Mouse (Mus musculus) neural tube, embryonic 13.5 days (tissue): ENCODE results near the gene Sfmbt1. TPM values are rescaled to one million over a fixed set of nuclear protein-coding genes. Genes with fewer than 3 reads are reported as not detected.

Experiments used
- ATAC-seq: fragments of 200-750 bp; cut with Nextera tagmentation; 2 replicates; pipeline ENCODE4 v1.8.0; 2017; ENCODE audit warnings: low read depth, mild to moderate bottlenecking, moderate TSS enrichment, moderate library complexity
- H3K27ac ChIP-seq: fragments of 300-500 bp; sonication (generic); replicated peaks from 2 replicates; pipeline ENCODE4 v1.5.1; 2015; ENCODE audit warnings: moderate library complexity, mild to moderate bottlenecking, inconsistent platforms
- H3K27me3 ChIP-seq: fragments of 300-500 bp; sonication (generic); 2 replicates; pipeline ENCODE4 v1.6.1; 2015; ENCODE audit warnings: mild to moderate bottlenecking, inconsistent platforms
- H3K36me3 ChIP-seq: fragments of 300-500 bp; sonication (generic); 2 replicates; pipeline ENCODE4 v1.6.1; 2015; ENCODE audit warnings: mild to moderate bottlenecking, inconsistent platforms
- H3K4me1 ChIP-seq: fragments of 300-500 bp; sonication (generic); replicated peaks from 2 replicates; pipeline ENCODE4 v1.6.1; 2015; ENCODE audit warnings: inconsistent platforms
- H3K4me2 ChIP-seq: fragments of 300-500 bp; sonication (generic); 2 replicates; pipeline ENCODE4 v1.6.1; 2015; ENCODE audit warnings: inconsistent platforms, mild to moderate bottlenecking, moderate library complexity
- H3K4me3 ChIP-seq: fragments of 300-500 bp; sonication (generic); 2 replicates; pipeline ENCODE4 v1.5.1; 2015; ENCODE audit warnings: mild to moderate bottlenecking, inconsistent platforms
- H3K9ac ChIP-seq: fragments of 300-500 bp; sonication (generic); 2 replicates; pipeline ENCODE4 v1.6.1; 2015; ENCODE audit warnings: moderate library complexity, mild to moderate bottlenecking, inconsistent platforms
- H3K9me3 ChIP-seq: fragments of 300-500 bp; sonication (generic); 2 replicates; pipeline ENCODE4 v1.6.1; 2016; ENCODE audit warnings: inconsistent platforms
- WGBS: fragments of 180-500 bp; shearing (Covaris S2); methylation state at CpG from one replicate; pipeline ENCODE4 v1.1.7; 2015; 5-methylcytosine and 5-hydroxymethylcytosine counted together
- polyA plus RNA-seq: library from polyadenylated mRNA; unstranded; fragments of >200 nt; fragmentation: Nextera tagmentation; extraction: Ambion mirVana; gene quantifications from 2 replicates; pipeline ENCODE4 v1.2.1, GENCODE M21; 2015

Sfmbt1 gene
- polyA plus RNA-seq, 1 experiment from 2014 or later = 14.7 TPM

GRCm38 (mm10) chr14:30721850-30722249 is 7.2 kb downstream of the Sfmbt1 start:
- Histone ChIP-seq H3K27me3 (no peaks in the 10 kb centered on the region), H3K9me3 (no peaks in the 10 kb centered on the region), H3K27ac (no peak overlapping the region), H3K9ac (no peak overlapping the region), H3K4me1 (peaks cover 16% of the 10 kb centered on the region), H3K36me3 (no peaks in the 10 kb centered on the region), H3K4me2 (no peak overlapping the region), H3K4me3 (no peak overlapping the region)
- 86% methylated on average over 1 of the region's 1 CpGs for WGBS
- no peak for ATAC-seq

GRCm38 (mm10) chr14:30722406-30722805 is 7.8 kb downstream of the Sfmbt1 start:
- 89% methylated on average over 5 of the region's 5 CpGs for WGBS
- no peak overlapping the region for H3K9ac ChIP-seq
- no peak for ATAC-seq

GRCm38 (mm10) chr14:30731896-30732295 is 17.2 kb downstream of the Sfmbt1 start:
- Histone ChIP-seq H3K9me3 (no peaks in the 10 kb centered on the region), H3K36me3 (no peaks in the 10 kb centered on the region), H3K9ac (no peak overlapping the region), H3K27ac (no peak overlapping the region), H3K4me3 (no peak overlapping the region), H3K4me1 (no peaks in the 10 kb centered on the region), H3K4me2 (no peak overlapping the region), H3K27me3 (no peaks in the 10 kb centered on the region)
- ATAC-seq = no peak
- 94% methylated on average over 3 of the region's 3 CpGs for WGBS

More at GRCm38 (mm10) chr14:30722406-30722805, 7.8 kb downstream of the Sfmbt1 start:
- Histone ChIP-seq H3K4me2 (no peak overlapping the region), H3K27ac (no peak overlapping the region), H3K27me3 (no peaks in the 10 kb centered on the region), H3K9me3 (no peaks in the 10 kb centered on the region), H3K4me1 (peaks cover 12% of the 10 kb centered on the region), H3K36me3 (no peaks in the 10 kb centered on the region), H3K4me3 (no peak overlapping the region)

GRCm38 (mm10) chr14:30734665-30735064 is 20.0 kb downstream of the Sfmbt1 start:
- no peaks in the 10 kb centered on the region for H3K36me3 ChIP-seq
- H3K27me3 ChIP-seq = no peaks in the 10 kb centered on the region
- no peak overlapping the region for H3K4me2 ChIP-seq
- no peak overlapping the region for H3K4me3 ChIP-seq
- H3K27ac ChIP-seq = no peak overlapping the region
- no peaks in the 10 kb centered on the region for H3K4me1 ChIP-seq
- no peak overlapping the region for H3K9ac ChIP-seq
- no peak for ATAC-seq
- H3K9me3 ChIP-seq = no peaks in the 10 kb centered on the region
- WGBS = 96% methylated on average over 5 of the region's 5 CpGs

GRCm38 (mm10) chr14:30735810-30736209 is 21.2 kb downstream of the Sfmbt1 start:
- H3K36me3 ChIP-seq = no peaks in the 10 kb centered on the region
- no peak overlapping the region for H3K9ac ChIP-seq
- no peak for ATAC-seq
- 87% methylated on average over 3 of the region's 3 CpGs for WGBS
- H3K27me3 ChIP-seq = no peaks in the 10 kb centered on the region
- no peak overlapping the region for H3K27ac ChIP-seq
- H3K4me2 ChIP-seq = no peak overlapping the region
- H3K4me1 ChIP-seq = no peaks in the 10 kb centered on the region
- no peak overlapping the region for H3K4me3 ChIP-seq
- H3K9me3 ChIP-seq = no peaks in the 10 kb centered on the region

GRCm38 (mm10) chr14:30736413-30736812 is 21.8 kb downstream of the Sfmbt1 start:
- no peak overlapping the region for H3K4me3 ChIP-seq
- no peak overlapping the region for H3K9ac ChIP-seq
- H3K27me3 ChIP-seq = no peaks in the 10 kb centered on the region
- 95% methylated on average over 1 of the region's 1 CpGs for WGBS
- H3K4me1 ChIP-seq = no peaks in the 10 kb centered on the region
- no peak for ATAC-seq
- H3K4me2 ChIP-seq = no peak overlapping the region
- H3K27ac ChIP-seq = no peak overlapping the region
- no peaks in the 10 kb centered on the region for H3K36me3 ChIP-seq
- no peaks in the 10 kb centered on the region for H3K9me3 ChIP-seq

- Histone ChIP-seq H3K27ac (no peak overlapping the region), H3K4me3 (no peak overlapping the region), H3K27me3 (no peaks in the 10 kb centered on the region), H3K36me3 (no peaks in the 10 kb centered on the region), H3K4me1 (no peaks in the 10 kb centered on the region), H3K9me3 (no peaks in the 10 kb centered on the region), H3K9ac (no peak overlapping the region), H3K4me2 (no peak overlapping the region)
- 82% methylated on average over 3 of the region's 3 CpGs for WGBS
- ATAC-seq = no peak
These were observed 29.2 kb downstream of the Sfmbt1 start for GRCm38 (mm10) chr14:30743891-30744290.

GRCm38 (mm10) chr14:30746160-30746559 is 31.5 kb downstream of the Sfmbt1 start:
- no peaks in the 10 kb centered on the region for H3K27me3 ChIP-seq
- WGBS = 98% methylated on average over 1 of the region's 1 CpGs
- H3K4me1 ChIP-seq = no peaks in the 10 kb centered on the region
- no peak for ATAC-seq
- H3K4me3 ChIP-seq = no peak overlapping the region
- no peaks in the 10 kb centered on the region for H3K9me3 ChIP-seq
- H3K4me2 ChIP-seq = no peak overlapping the region
- H3K36me3 ChIP-seq = no peaks in the 10 kb centered on the region
- H3K27ac ChIP-seq = no peak overlapping the region
- no peak overlapping the region for H3K9ac ChIP-seq

GRCm38 (mm10) chr14:30757239-30757638 is 42.6 kb downstream of the Sfmbt1 start:
- Histone ChIP-seq H3K9ac (no peak overlapping the region), H3K4me3 (no peak overlapping the region), H3K4me1 (no peaks in the 10 kb centered on the region), H3K9me3 (no peaks in the 10 kb centered on the region), H3K36me3 (no peaks in the 10 kb centered on the region), H3K27me3 (no peaks in the 10 kb centered on the region), H3K4me2 (no peak overlapping the region), H3K27ac (no peak overlapping the region)
- WGBS = 93% methylated on average over 3 of the region's 3 CpGs
- ATAC-seq = no peak

- no peaks in the 10 kb centered on the region for H3K27me3 ChIP-seq
- ATAC-seq = no peak
- no peak overlapping the region for H3K9ac ChIP-seq
- H3K9me3 ChIP-seq = no peaks in the 10 kb centered on the region
- H3K4me1 ChIP-seq = no peaks in the 10 kb centered on the region
- no peak overlapping the region for H3K4me2 ChIP-seq
- WGBS = 91% methylated on average over 1 of the region's 1 CpGs
- H3K36me3 ChIP-seq = no peaks in the 10 kb centered on the region
- H3K4me3 ChIP-seq = no peak overlapping the region
- H3K27ac ChIP-seq = no peak overlapping the region
These were observed 46.6 kb downstream of the Sfmbt1 start for GRCm38 (mm10) chr14:30761211-30761610.

GRCm38 (mm10) chr14:30762131-30762903 is 47.7 kb downstream of the Sfmbt1 start:
- Histone ChIP-seq H3K27ac (no peak overlapping the region), H3K27me3 (no peaks in the 10 kb centered on the region), H3K9me3 (no peaks in the 10 kb centered on the region), H3K9ac (no peak overlapping the region), H3K4me2 (no peak overlapping the region), H3K36me3 (no peaks in the 10 kb centered on the region), H3K4me3 (no peak overlapping the region), H3K4me1 (no peaks in the 10 kb centered on the region)
- no peak for ATAC-seq
- 94% methylated on average over 7 of the region's 7 CpGs for WGBS

- Histone ChIP-seq H3K9ac (no peak overlapping the region), H3K4me1 (no peaks in the 10 kb centered on the region), H3K4me2 (no peak overlapping the region), H3K9me3 (no peaks in the 10 kb centered on the region), H3K27me3 (no peaks in the 10 kb centered on the region), H3K27ac (no peak overlapping the region), H3K36me3 (peaks cover 5% of the 10 kb centered on the region; the same call in 1 of the 2 replicates), H3K4me3 (no peak overlapping the region)
- 73% methylated on average over 5 of the region's 5 CpGs for WGBS
- ATAC-seq = no peak
These were observed 48.4 kb downstream of the Sfmbt1 start for GRCm38 (mm10) chr14:30762904-30763568.
